Mouse (Mus musculus) megakaryocyte, embryonic 14.5 days (primary cell): Measurements from ENCODE around the gene Maco1.

Experiments
- FLI1 ChIP-seq: IDR thresholded peaks from 2 replicates; pipeline ENCODE4 v1.6.1; 2012; ENCODE audit warnings: low read length, inconsistent platforms, mixed read lengths
- GATA1 ChIP-seq: IDR thresholded peaks from 3 replicates; pipeline ENCODE4 v1.6.1; 2012; ENCODE audit warnings: mixed read lengths, low read length, inconsistent platforms, borderline replicate concordance

- TF ChIP-seq GATA1: no peak
- TF ChIP-seq FLI1: no peak
Measured at GRCm38 (mm10) chr4:134813406-134814228, 39.5 kb downstream of the Maco1 start.
